Mouse (Mus musculus): ENCODE measurements at regions not wholly inside any gene's neighbourhood (a gene's known extent, or its start where the extent isn't known, plus 50 kb on each side); places are given as distances from the start of the nearest gene placed in this dataset.

GRCm38 (mm10) chr3:42661956-42662355, 919.5 kb downstream of the D3Ertd751e start:
- ATAC-seq (ENCODE audit: insufficient number of reproducible peaks, insufficient read depth, low FRiP score, low TSS enrichment, low read depth), result no peak
- WGBS, result 83% methylated on average over 2 of the region's 2 CpGs
- Histone ChIP-seq H3K9ac (replicated peaks) (no peak overlapping the region), H3K36me3 (no peaks in the 10 kb centered on the region), H3K4me3 (replicated peaks) (no peak overlapping the region), H3K27ac (no peak overlapping the region), H3K4me2 (no peak overlapping the region), H3K4me1 (replicated peaks) (no peaks in the 10 kb centered on the region), H3K27me3 (no peaks in the 10 kb centered on the region), H3K9me3 (no peaks in the 10 kb centered on the region)

- H3K9me3 ChIP-seq, result no peaks in the 10 kb centered on the region
- no peaks in the 10 kb centered on the region for H3K27me3 ChIP-seq
- H3K4me2 ChIP-seq, result no peak overlapping the region
- H3K27ac ChIP-seq, result no peak overlapping the region
- H3K9ac ChIP-seq (replicated peaks), result no peak overlapping the region
- 82% methylated on average over 2 of the region's 2 CpGs for WGBS
- no peak overlapping the region for H3K4me3 ChIP-seq (replicated peaks)
- H3K4me1 ChIP-seq (replicated peaks), result no peaks in the 10 kb centered on the region
- no peak for ATAC-seq (ENCODE audit: insufficient number of reproducible peaks, insufficient read depth, low FRiP score, low TSS enrichment, low read depth)
- no peaks in the 10 kb centered on the region for H3K36me3 ChIP-seq
These were observed 934.4 kb downstream of the D3Ertd751e start for GRCm38 (mm10) chr3:42676668-42677398.

GRCm38 (mm10) chr3:42694726-42695125, 952.3 kb downstream of the D3Ertd751e start:
- Histone ChIP-seq H3K36me3 (no peaks in the 10 kb centered on the region), H3K27me3 (no peaks in the 10 kb centered on the region), H3K4me3 (replicated peaks) (no peak overlapping the region), H3K9me3 (no peaks in the 10 kb centered on the region), H3K4me2 (no peak overlapping the region), H3K9ac (replicated peaks) (no peak overlapping the region), H3K27ac (no peak overlapping the region), H3K4me1 (replicated peaks) (no peaks in the 10 kb centered on the region)
- 78% methylated on average over 2 of the region's 2 CpGs for WGBS
- no peak for ATAC-seq (ENCODE audit: insufficient number of reproducible peaks, insufficient read depth, low FRiP score, low TSS enrichment, low read depth)

GRCm38 (mm10) chr3:42738910-42739309, 996.5 kb downstream of the D3Ertd751e start:
- Histone ChIP-seq H3K9me3 (no peaks in the 10 kb centered on the region), H3K4me2 (no peak overlapping the region), H3K4me3 (replicated peaks) (no peak overlapping the region), H3K27ac (no peak overlapping the region), H3K4me1 (replicated peaks) (no peaks in the 10 kb centered on the region), H3K9ac (replicated peaks) (no peak overlapping the region), H3K36me3 (no peaks in the 10 kb centered on the region), H3K27me3 (no peaks in the 10 kb centered on the region)
- WGBS, result 17% methylated on average over 1 of the region's 1 CpGs
- no peak for ATAC-seq (ENCODE audit: insufficient number of reproducible peaks, insufficient read depth, low FRiP score, low TSS enrichment, low read depth)

GRCm38 (mm10) chr3:42753130-42753529, 1010.7 kb downstream of the D3Ertd751e start:
- H3K27me3 ChIP-seq, result no peaks in the 10 kb centered on the region
- no peaks in the 10 kb centered on the region for H3K36me3 ChIP-seq
- H3K4me3 ChIP-seq (replicated peaks), result no peak overlapping the region
- WGBS, result 85% methylated on average over 4 of the region's 4 CpGs
- H3K27ac ChIP-seq, result no peak overlapping the region
- H3K4me2 ChIP-seq, result no peak overlapping the region
- no peaks in the 10 kb centered on the region for H3K9me3 ChIP-seq
- no peaks in the 10 kb centered on the region for H3K4me1 ChIP-seq (replicated peaks)
- no peak for ATAC-seq (ENCODE audit: insufficient number of reproducible peaks, insufficient read depth, low FRiP score, low TSS enrichment, low read depth)
- no peak overlapping the region for H3K9ac ChIP-seq (replicated peaks)

DNA sequence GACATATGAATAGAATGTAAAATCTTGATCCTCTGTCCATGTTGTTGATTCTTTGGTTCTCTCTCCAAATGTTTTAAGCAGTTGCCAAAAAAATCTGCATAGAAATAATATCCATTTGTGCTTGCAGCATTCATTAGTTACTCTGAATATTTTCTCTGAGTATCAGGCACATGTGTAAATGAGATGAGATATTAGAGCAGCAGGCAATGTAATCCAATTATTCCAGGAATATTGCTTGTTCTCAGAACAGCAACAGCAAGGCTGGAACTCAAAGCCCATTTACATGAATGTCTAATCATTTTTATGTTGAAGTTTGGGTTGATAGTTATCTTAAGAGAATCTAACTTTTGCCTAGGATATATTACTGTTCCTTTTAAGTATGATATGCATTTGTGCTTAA, 1014.9 kb downstream of the D3Ertd751e start:
- H3K4me2 ChIP-seq, result no peak overlapping the region
- no peak overlapping the region for H3K27ac ChIP-seq
- no peaks in the 10 kb centered on the region for H3K9me3 ChIP-seq
- no peaks in the 10 kb centered on the region for H3K4me1 ChIP-seq (replicated peaks)
- no peaks in the 10 kb centered on the region for H3K36me3 ChIP-seq
- H3K9ac ChIP-seq (replicated peaks), result no peak overlapping the region
- H3K4me3 ChIP-seq (replicated peaks), result no peak overlapping the region
- no peaks in the 10 kb centered on the region for H3K27me3 ChIP-seq
- ATAC-seq (ENCODE audit: insufficient number of reproducible peaks, insufficient read depth, low FRiP score, low TSS enrichment, low read depth), result no peak

GRCm38 (mm10) chr3:42757830-42758385, 1015.5 kb downstream of the D3Ertd751e start:
- ATAC-seq (ENCODE audit: insufficient number of reproducible peaks, insufficient read depth, low FRiP score, low TSS enrichment, low read depth), result no peak
- no peaks in the 10 kb centered on the region for H3K9me3 ChIP-seq
- H3K36me3 ChIP-seq, result no peaks in the 10 kb centered on the region
- H3K9ac ChIP-seq (replicated peaks), result no peak overlapping the region
- 30% methylated on average over 1 of the region's 1 CpGs for WGBS
- H3K4me1 ChIP-seq (replicated peaks), result no peaks in the 10 kb centered on the region
- no peaks in the 10 kb centered on the region for H3K27me3 ChIP-seq
- H3K4me2 ChIP-seq, result no peak overlapping the region
- no peak overlapping the region for H3K27ac ChIP-seq
- H3K4me3 ChIP-seq (replicated peaks), result no peak overlapping the region

GRCm38 (mm10) chr3:42762205-42762604, 1019.8 kb downstream of the D3Ertd751e start:
- H3K27ac ChIP-seq, result no peak overlapping the region
- H3K4me2 ChIP-seq, result no peak overlapping the region
- ATAC-seq (ENCODE audit: insufficient number of reproducible peaks, insufficient read depth, low FRiP score, low TSS enrichment, low read depth), result no peak
- H3K27me3 ChIP-seq, result no peaks in the 10 kb centered on the region
- H3K4me1 ChIP-seq (replicated peaks), result no peaks in the 10 kb centered on the region
- no peaks in the 10 kb centered on the region for H3K36me3 ChIP-seq
- no peak overlapping the region for H3K4me3 ChIP-seq (replicated peaks)
- H3K9ac ChIP-seq (replicated peaks), result no peak overlapping the region
- H3K9me3 ChIP-seq, result no peaks in the 10 kb centered on the region

DNA sequence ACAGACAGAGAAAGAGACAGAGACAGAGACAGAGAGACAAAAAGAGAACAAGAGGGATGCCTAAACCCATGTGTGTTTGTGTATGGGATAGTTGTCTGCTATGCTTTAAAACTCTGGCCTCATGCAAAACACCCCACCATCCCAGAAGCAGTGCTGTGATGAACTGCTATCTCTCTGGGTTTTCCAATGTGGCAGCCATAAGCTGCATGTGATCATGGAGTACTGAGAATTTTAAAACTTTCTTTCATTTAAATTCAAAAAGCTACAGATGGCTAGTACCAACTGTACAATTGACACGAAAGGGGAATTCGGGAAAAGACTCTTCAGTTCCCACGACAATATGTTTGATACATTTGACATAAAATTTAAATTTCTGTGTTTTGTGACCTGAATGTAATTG, 1041.1 kb downstream of the D3Ertd751e start:
- H3K9ac ChIP-seq (replicated peaks), result no peak overlapping the region
- H3K36me3 ChIP-seq, result no peaks in the 10 kb centered on the region
- no peaks in the 10 kb centered on the region for H3K27me3 ChIP-seq
- H3K4me1 ChIP-seq (replicated peaks), result no peaks in the 10 kb centered on the region
- H3K27ac ChIP-seq, result no peak overlapping the region
- no peak overlapping the region for H3K4me2 ChIP-seq
- H3K9me3 ChIP-seq, result no peaks in the 10 kb centered on the region
- ATAC-seq (ENCODE audit: insufficient number of reproducible peaks, insufficient read depth, low FRiP score, low TSS enrichment, low read depth), result no peak
- 95% methylated on average over 3 of the region's 3 CpGs for WGBS
- H3K4me3 ChIP-seq (replicated peaks), result no peak overlapping the region

DNA sequence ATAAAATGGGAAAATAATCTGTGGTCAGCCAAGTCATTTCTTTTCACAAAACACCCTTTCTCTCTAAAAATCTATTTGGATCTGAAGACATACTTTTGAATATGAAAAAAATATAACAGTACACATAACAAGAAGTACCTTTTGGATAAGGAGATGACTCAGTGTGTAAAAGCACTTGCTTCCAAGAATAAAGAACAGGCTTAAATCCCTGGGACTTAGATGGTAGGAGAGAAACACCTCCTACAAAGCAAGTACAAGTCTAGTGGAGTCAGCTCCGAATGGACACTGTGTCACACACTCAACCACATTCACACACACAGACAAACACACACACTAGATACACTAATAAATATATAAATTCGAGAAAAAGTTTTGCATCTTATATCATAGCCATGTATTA, 1041.8 kb downstream of the D3Ertd751e start:
- no peak overlapping the region for H3K9ac ChIP-seq (replicated peaks)
- H3K9me3 ChIP-seq, result no peaks in the 10 kb centered on the region
- no peaks in the 10 kb centered on the region for H3K27me3 ChIP-seq
- 87% methylated on average over 2 of the region's 2 CpGs for WGBS
- H3K36me3 ChIP-seq, result no peaks in the 10 kb centered on the region
- no peaks in the 10 kb centered on the region for H3K4me1 ChIP-seq (replicated peaks)
- no peak for ATAC-seq (ENCODE audit: insufficient number of reproducible peaks, insufficient read depth, low FRiP score, low TSS enrichment, low read depth)
- H3K4me3 ChIP-seq (replicated peaks), result no peak overlapping the region
- no peak overlapping the region for H3K4me2 ChIP-seq
- no peak overlapping the region for H3K27ac ChIP-seq

GRCm38 (mm10) chr3:42790415-42790814, 1048.0 kb downstream of the D3Ertd751e start:
- Histone ChIP-seq H3K4me2 (no peak overlapping the region), H3K4me1 (replicated peaks) (no peaks in the 10 kb centered on the region), H3K36me3 (no peaks in the 10 kb centered on the region), H3K27me3 (no peaks in the 10 kb centered on the region), H3K27ac (no peak overlapping the region), H3K9ac (replicated peaks) (no peak overlapping the region), H3K4me3 (replicated peaks) (no peak overlapping the region), H3K9me3 (no peaks in the 10 kb centered on the region)
- no peak for ATAC-seq (ENCODE audit: insufficient number of reproducible peaks, insufficient read depth, low FRiP score, low TSS enrichment, low read depth)

DNA sequence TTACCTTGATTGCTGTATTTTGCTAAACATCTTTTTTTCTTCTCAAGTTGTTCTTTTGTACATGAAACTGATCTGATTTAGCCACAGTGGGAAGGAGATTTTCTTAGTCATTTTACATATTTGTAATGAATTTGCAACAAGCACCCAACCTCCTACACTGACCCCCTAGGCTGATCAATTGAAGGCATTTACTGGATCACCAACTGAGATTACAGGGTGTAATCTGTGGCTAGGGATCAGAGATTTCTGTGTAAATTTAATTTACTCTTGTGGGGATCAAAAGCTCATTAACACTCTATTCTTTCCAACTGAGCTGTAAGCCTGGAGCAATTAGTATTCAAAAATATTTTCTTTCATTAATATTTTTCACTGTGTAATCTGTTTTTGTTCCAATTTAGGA, 1049.5 kb downstream of the D3Ertd751e start:
- no peak overlapping the region for H3K4me3 ChIP-seq (replicated peaks)
- ATAC-seq (ENCODE audit: insufficient number of reproducible peaks, insufficient read depth, low FRiP score, low TSS enrichment, low read depth), result no peak
- no peak overlapping the region for H3K27ac ChIP-seq
- no peaks in the 10 kb centered on the region for H3K36me3 ChIP-seq
- no peaks in the 10 kb centered on the region for H3K27me3 ChIP-seq
- H3K9me3 ChIP-seq, result no peaks in the 10 kb centered on the region
- no peak overlapping the region for H3K4me2 ChIP-seq
- H3K4me1 ChIP-seq (replicated peaks), result no peaks in the 10 kb centered on the region
- no peak overlapping the region for H3K9ac ChIP-seq (replicated peaks)
